Mouse (Mus musculus) liver, embryonic 12.5 days (tissue): ENCODE measurements at regions not wholly inside any gene's neighbourhood (a gene's known extent, or its start where the extent isn't known, plus 50 kb on each side); places are given as distances from the start of the nearest gene placed in this dataset.

ENCODE experiments used
- ATAC-seq: fragments of 200-750 bp; cut with Nextera tagmentation; 2 replicates; pipeline ENCODE4 v1.8.0; 2017; ENCODE audit warnings: moderate number of reproducible peaks, mild to moderate bottlenecking, moderate library complexity
- H3K27ac ChIP-seq: fragments of 300-500 bp; sonication (generic); 2 replicates; pipeline ENCODE4 v1.5.1; 2016; ENCODE audit warnings: mild to moderate bottlenecking
- H3K27me3 ChIP-seq: fragments of 300-500 bp; sonication (generic); replicated peaks from 2 replicates; pipeline ENCODE4 v1.6.1; 2016; ENCODE audit warnings: mild to moderate bottlenecking, moderate library complexity
- H3K36me3 ChIP-seq: fragments of 300-500 bp; sonication (generic); 2 replicates; pipeline ENCODE4 v1.6.1; 2016; ENCODE audit warnings: mild to moderate bottlenecking, moderate library complexity
- H3K4me1 ChIP-seq: fragments of 300-500 bp; sonication (generic); 2 replicates; pipeline ENCODE4 v1.6.1; 2016
- H3K4me2 ChIP-seq: fragments of 300-500 bp; sonication (generic); 2 replicates; pipeline ENCODE4 v1.6.1; 2016; ENCODE audit warnings: mild to moderate bottlenecking, moderate library complexity
- H3K4me3 ChIP-seq: fragments of 300-500 bp; sonication (generic); 2 replicates; pipeline ENCODE4 v1.5.1; 2016; ENCODE audit warnings: mild to moderate bottlenecking, moderate library complexity
- H3K9ac ChIP-seq: fragments of 300-500 bp; sonication (generic); 2 replicates; pipeline ENCODE4 v1.6.1; 2016; ENCODE audit warnings: mild to moderate bottlenecking, moderate library complexity
- H3K9me3 ChIP-seq: fragments of 300-500 bp; sonication (generic); replicated peaks from 2 replicates; pipeline ENCODE4 v1.6.1; 2016; ENCODE audit warnings: mild to moderate bottlenecking, moderate library complexity
- WGBS: fragments of 180-500 bp; shearing (Covaris S2); methylation state at CpG from one replicate; pipeline ENCODE4 v1.1.7; 2016; ENCODE audit not compliant: insufficient replicate concordance; 5-methylcytosine and 5-hydroxymethylcytosine counted together

GRCm38 (mm10) chr10:21789847-21790530 lies 92.0 kb upstream of the Sgk1 start:
- Histone ChIP-seq H3K9me3 (no peaks in the 10 kb centered on the region), H3K4me1 (0 out of 2 replicates have a peak, but pooled peaks cover 4% of the 10 kb centered on the region), H3K36me3 (no peaks in the 10 kb centered on the region), H3K4me3 (no peak overlapping the region), H3K27ac (no peak overlapping the region), H3K4me2 (no peak overlapping the region), H3K27me3 (peaks cover 5% of the 10 kb centered on the region; the same call in 1 of the 2 replicates), H3K9ac (no peak overlapping the region)
- WGBS = 52% methylated on average over 17 of the region's 17 CpGs
- ATAC-seq = no peak

- no peak overlapping the region for H3K4me3 ChIP-seq
- no peak overlapping the region for H3K4me2 ChIP-seq
- no peaks in the 10 kb centered on the region for H3K9me3 ChIP-seq
- peaks cover 5% of the 10 kb centered on the region; the same call in 1 of the 2 replicates for H3K27me3 ChIP-seq
- 0 out of 2 replicates have a peak, but pooled peaks cover 4% of the 10 kb centered on the region for H3K4me1 ChIP-seq
- H3K36me3 ChIP-seq = no peaks in the 10 kb centered on the region
- no peak overlapping the region for H3K9ac ChIP-seq
- WGBS = 50% methylated on average over 3 of the region's 3 CpGs
- H3K27ac ChIP-seq = no peak overlapping the region
- no peak for ATAC-seq
These were observed 91.0 kb upstream of the Sgk1 start for GRCm38 (mm10) chr10:21790991-21791390.

GRCm38 (mm10) chr10:21792431-21792830 lies 89.6 kb upstream of the Sgk1 start:
- H3K27me3 ChIP-seq = peaks cover 5% of the 10 kb centered on the region; the same call in 1 of the 2 replicates
- 43% methylated on average over 10 of the region's 10 CpGs for WGBS
- H3K4me3 ChIP-seq = no peak overlapping the region
- no peaks in the 10 kb centered on the region for H3K9me3 ChIP-seq
- 0 out of 2 replicates have a peak, but pooled peaks cover 4% of the 10 kb centered on the region for H3K4me1 ChIP-seq
- H3K9ac ChIP-seq = no peak overlapping the region
- no peak overlapping the region for H3K27ac ChIP-seq
- no peak for ATAC-seq
- no peak overlapping the region for H3K4me2 ChIP-seq
- no peaks in the 10 kb centered on the region for H3K36me3 ChIP-seq

- no peaks in the 10 kb centered on the region for H3K9me3 ChIP-seq
- H3K4me1 ChIP-seq = 0 out of 2 replicates have a peak, but pooled peaks cover 4% of the 10 kb centered on the region
- peaks cover 5% of the 10 kb centered on the region; the same call in 1 of the 2 replicates for H3K27me3 ChIP-seq
- H3K4me3 ChIP-seq = no peak overlapping the region
- no peaks in the 10 kb centered on the region for H3K36me3 ChIP-seq
- no peak for ATAC-seq
- no peak overlapping the region for H3K27ac ChIP-seq
- H3K9ac ChIP-seq = no peak overlapping the region
- WGBS = 81% methylated on average over 11 of the region's 11 CpGs
- no peak overlapping the region for H3K4me2 ChIP-seq
These were observed 88.3 kb upstream of the Sgk1 start for GRCm38 (mm10) chr10:21793641-21794040.

DNA sequence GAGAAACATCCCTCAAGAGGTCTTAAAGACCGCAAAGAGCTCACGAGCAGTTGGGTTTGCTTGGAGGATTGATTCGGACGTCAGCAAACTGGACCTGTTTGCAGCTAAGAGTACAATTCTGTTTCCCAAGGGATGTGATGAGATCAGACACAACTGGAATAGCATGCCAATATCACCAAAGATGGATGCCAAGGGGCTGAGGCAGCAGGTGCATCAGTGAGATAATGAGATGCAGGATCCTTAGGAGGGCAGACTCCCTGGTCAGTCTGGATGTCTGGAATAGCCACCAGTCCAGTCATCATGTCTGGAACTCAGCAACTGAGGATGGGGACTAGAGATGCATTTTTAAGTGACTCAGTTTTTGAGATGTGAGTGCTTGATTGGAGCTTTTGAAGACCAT lies 85.6 kb upstream of the Sgk1 start:
- H3K27me3 ChIP-seq = no peaks in the 10 kb centered on the region
- ATAC-seq = no peak
- 77% methylated on average over 4 of the region's 4 CpGs for WGBS
- no peaks in the 10 kb centered on the region for H3K36me3 ChIP-seq
- no peak overlapping the region for H3K9ac ChIP-seq
- no peak overlapping the region for H3K4me2 ChIP-seq
- no peaks in the 10 kb centered on the region for H3K9me3 ChIP-seq
- no peaks in the 10 kb centered on the region for H3K4me1 ChIP-seq
- no peak overlapping the region for H3K27ac ChIP-seq
- no peak overlapping the region for H3K4me3 ChIP-seq

DNA sequence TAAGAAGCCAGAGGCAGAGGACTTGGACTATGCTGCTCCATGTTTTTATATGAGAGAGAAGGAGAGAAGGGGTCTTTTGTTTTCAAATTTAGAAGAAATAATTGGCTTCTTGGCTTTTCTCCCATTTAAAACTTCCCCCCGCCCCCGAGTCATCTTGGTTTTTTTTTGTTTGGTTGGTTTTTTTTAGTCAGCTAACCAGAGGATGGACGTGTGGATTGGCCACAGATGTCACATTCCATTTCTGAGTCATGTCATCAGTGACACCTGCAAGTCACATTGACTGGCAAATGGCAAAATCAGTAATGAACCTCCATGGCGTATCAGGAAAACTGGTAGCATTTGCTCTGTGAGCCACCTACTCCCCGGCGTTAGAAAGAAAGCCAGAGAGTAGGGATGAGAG lies 83.9 kb upstream of the Sgk1 start:
- no peak for ATAC-seq
- no peak overlapping the region for H3K27ac ChIP-seq
- no peaks in the 10 kb centered on the region for H3K36me3 ChIP-seq
- no peak overlapping the region for H3K4me2 ChIP-seq
- no peaks in the 10 kb centered on the region for H3K9me3 ChIP-seq
- 73% methylated on average over 6 of the region's 6 CpGs for WGBS
- no peak overlapping the region for H3K4me3 ChIP-seq
- H3K9ac ChIP-seq = no peak overlapping the region
- no peaks in the 10 kb centered on the region for H3K4me1 ChIP-seq
- no peaks in the 10 kb centered on the region for H3K27me3 ChIP-seq

- no peak overlapping the region for H3K9ac ChIP-seq
- no peak overlapping the region for H3K4me3 ChIP-seq
- 60% methylated on average over 5 of the region's 5 CpGs for WGBS
- H3K9me3 ChIP-seq = no peaks in the 10 kb centered on the region
- H3K4me2 ChIP-seq = no peak overlapping the region
- H3K4me1 ChIP-seq = 0 out of 2 replicates have a peak, but pooled peaks cover 3% of the 10 kb centered on the region
- no peak for ATAC-seq
- no peaks in the 10 kb centered on the region for H3K36me3 ChIP-seq
- no peak overlapping the region for H3K27ac ChIP-seq
- no peaks in the 10 kb centered on the region for H3K27me3 ChIP-seq
These were observed 80.4 kb upstream of the Sgk1 start for GRCm38 (mm10) chr10:21801556-21801955.

GRCm38 (mm10) chr10:21803184-21803583 lies 78.8 kb upstream of the Sgk1 start:
- Histone ChIP-seq H3K9ac (no peak overlapping the region), H3K4me2 (no peak overlapping the region), H3K4me3 (no peak overlapping the region), H3K36me3 (no peaks in the 10 kb centered on the region), H3K9me3 (no peaks in the 10 kb centered on the region), H3K27me3 (no peaks in the 10 kb centered on the region), H3K27ac (no peak overlapping the region), H3K4me1 (0 out of 2 replicates have a peak, but pooled peaks cover 3% of the 10 kb centered on the region)
- no peak for ATAC-seq

- 61% methylated on average over 2 of the region's 2 CpGs for WGBS
- H3K4me1 ChIP-seq = 0 out of 2 replicates have a peak, but pooled peaks cover 3% of the 10 kb centered on the region
- no peak overlapping the region for H3K4me3 ChIP-seq
- no peak overlapping the region for H3K4me2 ChIP-seq
- no peaks in the 10 kb centered on the region for H3K9me3 ChIP-seq
- H3K27ac ChIP-seq = no peak overlapping the region
- no peak for ATAC-seq
- no peaks in the 10 kb centered on the region for H3K27me3 ChIP-seq
- H3K9ac ChIP-seq = no peak overlapping the region
- no peaks in the 10 kb centered on the region for H3K36me3 ChIP-seq
These were observed 77.2 kb upstream of the Sgk1 start for GRCm38 (mm10) chr10:21804761-21805160.

DNA sequence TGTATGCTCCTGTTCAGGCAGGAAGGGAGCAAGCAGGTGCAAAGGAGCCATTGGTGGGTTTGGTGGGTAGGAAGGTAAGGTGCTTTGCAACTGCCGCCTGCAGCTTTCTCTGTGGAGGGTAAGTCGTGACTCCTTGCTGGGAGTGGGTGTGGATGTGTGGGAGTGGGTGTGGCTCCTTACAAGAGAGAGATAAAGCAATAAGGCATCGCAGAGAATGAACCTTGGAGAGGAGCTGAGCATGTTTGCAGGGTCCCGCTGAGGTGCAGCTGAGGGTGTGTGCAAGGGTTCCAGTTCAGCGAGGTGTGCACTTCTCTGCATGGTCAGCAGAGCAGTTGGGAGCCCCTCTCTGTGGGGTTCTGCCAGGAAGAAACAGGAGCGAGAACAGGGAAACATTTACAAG lies 76.4 kb upstream of the Sgk1 start:
- Histone ChIP-seq H3K4me1 (0 out of 2 replicates have a peak, but pooled peaks cover 3% of the 10 kb centered on the region), H3K9me3 (no peaks in the 10 kb centered on the region), H3K9ac (no peak overlapping the region), H3K4me2 (no peak overlapping the region), H3K27ac (no peak overlapping the region), H3K4me3 (no peak overlapping the region), H3K27me3 (no peaks in the 10 kb centered on the region), H3K36me3 (no peaks in the 10 kb centered on the region)
- ATAC-seq = no peak
- 41% methylated on average over 6 of the region's 6 CpGs for WGBS

DNA sequence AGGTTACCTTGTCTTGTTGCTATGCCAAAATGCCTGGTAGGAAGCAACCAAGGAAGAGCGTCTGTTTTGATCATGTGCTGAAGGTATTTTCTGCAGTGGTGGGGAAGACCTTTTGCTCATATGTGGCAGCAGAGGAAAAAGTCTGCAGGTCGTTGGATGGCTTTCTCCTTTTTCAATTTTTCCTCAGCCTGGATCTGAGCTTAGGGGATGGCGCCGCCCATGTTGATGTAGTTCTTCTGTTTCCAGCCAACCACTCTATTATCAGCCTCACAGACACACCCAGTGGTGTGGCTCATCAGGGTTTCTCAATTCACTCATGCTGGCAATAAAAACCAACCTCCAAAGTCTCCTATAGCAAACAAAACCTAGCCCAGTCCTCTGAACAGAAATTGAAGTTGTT lies 75.3 kb upstream of the Sgk1 start:
- H3K27ac ChIP-seq = no peak overlapping the region
- WGBS = 70% methylated on average over 4 of the region's 4 CpGs
- no peak overlapping the region for H3K4me3 ChIP-seq
- H3K4me1 ChIP-seq = 0 out of 2 replicates have a peak, but pooled peaks cover 3% of the 10 kb centered on the region
- H3K4me2 ChIP-seq = no peak overlapping the region
- H3K9me3 ChIP-seq = no peaks in the 10 kb centered on the region
- H3K27me3 ChIP-seq = no peaks in the 10 kb centered on the region
- ATAC-seq = no peak
- H3K9ac ChIP-seq = no peak overlapping the region
- H3K36me3 ChIP-seq = no peaks in the 10 kb centered on the region

DNA sequence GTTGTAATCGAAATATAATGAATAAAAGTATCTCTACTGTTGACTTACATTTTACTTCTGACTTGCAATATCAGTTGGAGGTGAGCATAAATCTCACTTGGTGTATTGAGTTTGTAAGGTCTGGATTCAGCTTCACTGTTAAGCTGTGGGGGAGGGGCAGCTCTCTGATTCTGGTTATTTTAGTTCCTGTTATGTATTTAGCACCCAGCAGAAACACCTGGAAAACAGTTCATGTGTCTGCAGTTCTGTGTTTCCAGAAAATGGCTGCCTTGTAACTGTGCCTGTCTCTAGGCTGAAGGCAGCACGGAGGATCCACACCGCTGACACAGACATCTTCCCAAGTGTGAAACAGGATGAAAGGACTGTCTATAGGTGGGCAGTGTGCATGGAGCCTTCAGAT lies 62.3 kb upstream of the Sgk1 start:
- no peak overlapping the region for H3K9ac ChIP-seq
- H3K27ac ChIP-seq = no peak overlapping the region
- no peak overlapping the region for H3K4me2 ChIP-seq
- ATAC-seq = no peak
- no peak overlapping the region for H3K4me3 ChIP-seq
- no peaks in the 10 kb centered on the region for H3K9me3 ChIP-seq
- H3K36me3 ChIP-seq = no peaks in the 10 kb centered on the region
- no peaks in the 10 kb centered on the region for H3K27me3 ChIP-seq
- H3K4me1 ChIP-seq = peaks cover 9% of the 10 kb centered on the region
- WGBS = 82% methylated on average over 3 of the region's 3 CpGs

GRCm38 (mm10) chr10:21821421-21821820 lies 60.6 kb upstream of the Sgk1 start:
- Histone ChIP-seq H3K36me3 (no peaks in the 10 kb centered on the region), H3K4me1 (peaks cover 9% of the 10 kb centered on the region), H3K27ac (no peak overlapping the region), H3K27me3 (no peaks in the 10 kb centered on the region), H3K9ac (no peak overlapping the region), H3K9me3 (no peaks in the 10 kb centered on the region), H3K4me2 (no peak overlapping the region), H3K4me3 (no peak overlapping the region)
- no peak for ATAC-seq
- WGBS = 29% methylated on average over 5 of the region's 5 CpGs
